Mouse (Mus musculus) layer of hippocampus, postnatal 25 days (tissue): ENCODE measurements at regions not wholly inside any gene's neighbourhood (a gene's known extent, or its start where the extent isn't known, plus 50 kb on each side); places are given as distances from the start of the nearest gene placed in this dataset.
A peak's percentile ranks its signal among the peaks of the same experiment; 100 is the strongest.

Experiments
- DNase-seq, 2 experiments: peaks; one replicate each; pipeline ENCODE4 v3.0.0; 2022; ENCODE audit warnings: mixed read lengths in 2 of 2, low spot score in 1 of 2; ENCODE audit errors: extremely low spot score in 1 of 2

GRCm38 (mm10) chr2:114275536-114275935, 74.3 kb upstream of the Zfp770 start:
- no peak for DNase-seq

GRCm38 (mm10) chr2:114260397-114261071, 59.3 kb upstream of the Zfp770 start:
- peak; percentile 21 to 22 for DNase-seq

- no peak for DNase-seq
Observed at GRCm38 (mm10) chr2:114259539-114259938, 58.3 kb upstream of the Zfp770 start.
